Mouse (Mus musculus): ENCODE measurements around the gene Smpd2. TPM values are rescaled to one million over a fixed set of nuclear protein-coding genes. Genes with fewer than 3 reads are reported as not detected.

Smpd2 gene
- polyA plus RNA-seq, 1 experiment from 2014 or later: 62.9 TPM

DNA sequence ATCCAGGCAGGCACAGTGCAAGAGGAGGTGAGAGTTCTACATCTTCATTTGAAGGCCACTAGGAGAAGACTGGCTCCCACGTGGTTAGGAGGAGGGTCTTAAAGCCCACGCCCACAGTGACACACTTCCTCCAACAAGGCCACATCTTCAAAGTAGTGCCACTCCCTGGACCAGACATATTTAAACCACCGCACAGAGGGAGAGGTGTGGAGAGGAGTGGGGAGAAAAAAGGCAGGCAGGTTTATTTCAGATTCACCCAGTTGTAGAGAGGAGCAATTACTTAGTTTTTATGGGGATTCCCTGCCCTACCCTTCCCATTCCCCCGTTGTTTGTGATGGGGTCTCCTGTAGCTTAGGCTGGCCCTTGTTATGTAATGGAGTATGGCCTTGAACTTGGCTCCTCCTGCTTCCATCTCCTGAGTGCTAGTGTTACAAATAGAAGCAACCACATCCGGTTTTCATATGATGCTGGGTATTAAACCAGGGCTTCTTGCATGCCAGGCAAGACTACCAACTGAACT is 17.1 kb downstream of the Smpd2 start:
- ATAC-seq (ENCODE audit: low FRiP score, low read depth): no peak
- Histone ChIP-seq H3K9me3 (no peaks in the 10 kb centered on the region), H3K27ac (no peak overlapping the region), H3K4me2 (replicated peaks) (no peak overlapping the region), H3K4me1 (peaks cover 35% of the 10 kb centered on the region), H3K27me3 (no peaks in the 10 kb centered on the region), H3K36me3 (peaks cover 12% of the 10 kb centered on the region), H3K4me3 (no peak overlapping the region), H3K9ac (no peak overlapping the region)
- WGBS: 73% methylated on average over 5 of the region's 5 CpGs

DNA sequence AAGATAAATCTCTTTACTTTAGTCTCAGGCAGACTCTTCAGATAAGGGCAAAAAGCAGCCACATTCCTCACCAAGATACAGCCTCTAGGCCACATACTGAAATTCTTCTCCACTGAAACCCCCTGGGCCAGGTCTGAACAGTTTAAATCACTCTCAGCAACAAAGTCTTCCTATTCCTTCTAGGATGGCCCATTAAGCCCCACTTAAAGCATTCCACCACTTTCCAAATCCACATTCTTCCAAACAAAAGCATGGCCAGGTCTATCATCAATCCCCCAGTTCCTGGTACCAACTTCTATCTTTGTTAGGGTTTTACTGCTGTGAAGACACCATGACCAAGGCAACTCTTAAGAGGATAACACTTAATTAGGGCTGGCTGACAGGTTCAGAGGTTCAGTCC is 17.6 kb downstream of the Smpd2 start:
- no peak overlapping the region for H3K4me2 ChIP-seq (replicated peaks)
- ATAC-seq (ENCODE audit: low FRiP score, low read depth): no peak
- no peak overlapping the region for H3K27ac ChIP-seq

GRCm38 (mm10) chr10:41470693-41471092 is 19.5 kb downstream of the Smpd2 start:
- WGBS: 81% methylated on average over 3 of the region's 3 CpGs
- ATAC-seq (ENCODE audit: low FRiP score, low read depth): no peak
- Histone ChIP-seq H3K4me2 (replicated peaks) (no peak overlapping the region), H3K4me1 (peaks cover 17% of the 10 kb centered on the region), H3K27me3 (no peaks in the 10 kb centered on the region), H3K4me3 (no peak overlapping the region), H3K27ac (no peak overlapping the region), H3K9ac (no peak overlapping the region), H3K36me3 (peaks cover 23% of the 10 kb centered on the region), H3K9me3 (no peaks in the 10 kb centered on the region)

More for the DNA sequence above, 17.6 kb downstream of the Smpd2 start:
- Histone ChIP-seq H3K4me3 (no peak overlapping the region), H3K4me1 (peaks cover 30% of the 10 kb centered on the region), H3K9me3 (no peaks in the 10 kb centered on the region), H3K36me3 (peaks cover 13% of the 10 kb centered on the region), H3K27me3 (no peaks in the 10 kb centered on the region), H3K9ac (no peak overlapping the region)

- Histone ChIP-seq H3K27me3 (no peaks in the 10 kb centered on the region), H3K4me1 (no peaks in the 10 kb centered on the region), H3K36me3 (peaks cover 45% of the 10 kb centered on the region), H3K4me3 (no peak overlapping the region), H3K4me2 (replicated peaks) (no peak overlapping the region), H3K9me3 (no peaks in the 10 kb centered on the region), H3K9ac (no peak overlapping the region), H3K27ac (no peak overlapping the region)
- WGBS: 35% methylated on average over 6 of the region's 6 CpGs
- ATAC-seq (ENCODE audit: low FRiP score, low read depth): no peak
These were observed 22.8 kb downstream of the Smpd2 start for GRCm38 (mm10) chr10:41467325-41467724.

DNA sequence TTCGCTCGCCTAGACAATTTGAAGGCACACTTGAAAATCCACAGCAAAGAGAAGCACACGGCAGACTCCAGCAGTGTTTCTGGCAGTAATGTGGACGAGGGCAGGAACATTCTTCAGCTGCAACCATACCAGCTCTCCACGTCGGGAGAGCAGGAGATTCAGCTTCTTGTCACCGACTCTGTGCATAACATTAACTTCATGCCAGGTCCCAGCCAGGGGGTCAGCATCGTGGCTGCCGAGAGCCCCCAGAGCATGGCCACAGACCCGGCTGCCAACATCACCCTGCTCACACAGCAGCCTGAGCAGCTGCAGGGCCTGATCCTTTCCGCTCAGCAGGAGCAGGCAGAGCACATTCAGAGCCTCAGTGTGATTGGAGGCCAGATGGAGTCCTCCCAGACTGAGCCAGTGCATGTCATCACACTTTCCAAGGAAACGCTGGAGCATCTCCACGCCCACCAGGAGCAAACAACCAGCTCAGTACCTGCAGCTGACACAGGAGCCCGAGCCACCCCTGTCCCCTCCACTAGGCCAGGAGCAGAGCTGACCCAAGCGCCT is 25.7 kb downstream of the Smpd2 start:
- WGBS: 57% methylated on average over 15 of the region's 15 CpGs
- peaks cover 64% of the 10 kb centered on the region for H3K36me3 ChIP-seq

GRCm38 (mm10) chr10:41461057-41461722 is 29.0 kb downstream of the Smpd2 start:
- no peaks in the 10 kb centered on the region for H3K4me1 ChIP-seq
- no peak overlapping the region for H3K4me3 ChIP-seq
- H3K27ac ChIP-seq: no peak overlapping the region
- 80% methylated on average over 3 of the region's 3 CpGs for WGBS
- H3K27me3 ChIP-seq: no peaks in the 10 kb centered on the region
- H3K4me2 ChIP-seq (replicated peaks): no peak overlapping the region
- H3K9me3 ChIP-seq: no peaks in the 10 kb centered on the region
- no peak overlapping the region for H3K9ac ChIP-seq
- peaks cover 65% of the 10 kb centered on the region for H3K36me3 ChIP-seq
- no peak for ATAC-seq (ENCODE audit: low FRiP score, low read depth)

More for the DNA sequence above, 25.7 kb downstream of the Smpd2 start:
- no peaks in the 10 kb centered on the region for H3K27me3 ChIP-seq
- H3K4me1 ChIP-seq: no peaks in the 10 kb centered on the region
- no peak overlapping the region for H3K27ac ChIP-seq
- H3K4me2 ChIP-seq (replicated peaks): no peak overlapping the region
- no peak for ATAC-seq (ENCODE audit: low FRiP score, low read depth)
- no peaks in the 10 kb centered on the region for H3K9me3 ChIP-seq
- no peak overlapping the region for H3K9ac ChIP-seq
- no peak overlapping the region for H3K4me3 ChIP-seq

DNA sequence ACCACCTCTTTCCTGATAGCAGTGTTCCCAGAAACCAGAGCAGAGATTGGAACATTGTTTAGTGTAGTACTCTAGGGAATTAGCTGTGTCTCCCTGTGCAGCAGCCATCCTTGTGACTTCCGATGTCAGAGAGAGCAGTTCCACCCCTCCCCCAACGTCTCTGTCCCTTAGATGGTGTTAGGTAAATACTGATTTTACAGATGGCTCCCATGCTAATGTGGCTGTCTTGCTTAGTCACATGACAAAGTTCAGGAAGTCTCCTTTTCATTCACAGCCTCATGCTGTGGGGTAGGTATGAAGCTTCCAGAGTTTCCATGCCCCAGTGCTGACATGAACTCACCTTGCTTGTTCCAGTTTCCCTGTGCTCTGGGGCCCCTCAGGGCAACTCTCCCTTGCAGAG is 29.7 kb downstream of the Smpd2 start:
- H3K27ac ChIP-seq: no peak overlapping the region
- no peak overlapping the region for H3K9ac ChIP-seq
- 28% methylated on average over 2 of the region's 2 CpGs for WGBS
- H3K4me2 ChIP-seq (replicated peaks): no peak overlapping the region
- H3K4me3 ChIP-seq: no peak overlapping the region
- peaks cover 68% of the 10 kb centered on the region for H3K36me3 ChIP-seq
- H3K27me3 ChIP-seq: no peaks in the 10 kb centered on the region
- no peaks in the 10 kb centered on the region for H3K9me3 ChIP-seq
- no peaks in the 10 kb centered on the region for H3K4me1 ChIP-seq
- ATAC-seq (ENCODE audit: low FRiP score, low read depth): no peak

DNA sequence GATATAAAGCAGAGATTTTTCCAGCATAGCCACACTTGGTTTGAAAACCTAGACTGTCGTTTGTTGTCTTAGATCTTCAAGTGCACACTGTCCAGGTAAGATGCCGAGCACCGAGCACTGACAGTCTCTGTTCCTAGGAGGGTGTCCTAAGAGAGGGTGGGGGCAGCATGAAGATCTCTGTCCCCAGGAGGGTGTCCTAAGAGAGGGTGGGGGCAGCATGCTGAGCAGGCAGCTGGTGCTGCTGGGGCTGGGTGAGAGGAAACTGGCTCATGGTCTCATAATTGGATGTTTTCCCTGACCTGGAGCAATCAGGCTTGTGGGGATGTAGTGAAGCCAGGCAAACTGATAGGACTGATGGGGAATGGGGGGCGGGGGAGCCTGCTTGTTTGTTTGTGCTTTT is 30.2 kb downstream of the Smpd2 start:
- WGBS: 80% methylated on average over 4 of the region's 4 CpGs
- H3K9me3 ChIP-seq: no peaks in the 10 kb centered on the region
- H3K4me3 ChIP-seq: no peak overlapping the region
- no peak for ATAC-seq (ENCODE audit: low FRiP score, low read depth)
- H3K4me2 ChIP-seq (replicated peaks): no peak overlapping the region
- H3K36me3 ChIP-seq: peaks cover 71% of the 10 kb centered on the region
- H3K9ac ChIP-seq: no peak overlapping the region
- H3K27ac ChIP-seq: no peak overlapping the region
- H3K4me1 ChIP-seq: no peaks in the 10 kb centered on the region
- H3K27me3 ChIP-seq: no peaks in the 10 kb centered on the region

DNA sequence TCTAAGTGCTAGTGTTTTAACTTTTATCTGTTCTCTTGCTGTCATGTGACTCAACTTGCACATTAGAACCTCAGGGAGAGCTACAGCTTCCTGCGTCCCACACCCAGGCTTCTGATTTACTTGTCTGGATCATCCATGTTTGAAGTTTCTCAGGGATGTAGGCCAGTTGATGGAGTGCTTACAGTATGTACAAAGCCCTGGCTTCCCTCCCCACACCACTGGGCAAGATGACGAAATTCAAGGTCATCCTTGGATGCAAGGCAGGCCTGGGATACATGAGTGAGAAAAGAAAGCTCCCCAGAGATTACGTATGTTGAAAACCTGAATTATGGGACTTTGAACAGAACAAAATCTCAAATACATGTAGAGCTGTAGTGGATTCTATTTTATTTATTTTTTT is 37.4 kb downstream of the Smpd2 start:
- no peak for ATAC-seq (ENCODE audit: low FRiP score, low read depth)
- no peak overlapping the region for H3K4me2 ChIP-seq (replicated peaks)
- 94% methylated on average over 3 of the region's 3 CpGs for WGBS
- peaks cover 12% of the 10 kb centered on the region for H3K4me1 ChIP-seq
- H3K27ac ChIP-seq: no peak overlapping the region
- no peaks in the 10 kb centered on the region for H3K27me3 ChIP-seq
- H3K9ac ChIP-seq: no peak overlapping the region
- H3K4me3 ChIP-seq: no peak overlapping the region
- H3K9me3 ChIP-seq: no peaks in the 10 kb centered on the region
- H3K36me3 ChIP-seq: peaks cover 54% of the 10 kb centered on the region

DNA sequence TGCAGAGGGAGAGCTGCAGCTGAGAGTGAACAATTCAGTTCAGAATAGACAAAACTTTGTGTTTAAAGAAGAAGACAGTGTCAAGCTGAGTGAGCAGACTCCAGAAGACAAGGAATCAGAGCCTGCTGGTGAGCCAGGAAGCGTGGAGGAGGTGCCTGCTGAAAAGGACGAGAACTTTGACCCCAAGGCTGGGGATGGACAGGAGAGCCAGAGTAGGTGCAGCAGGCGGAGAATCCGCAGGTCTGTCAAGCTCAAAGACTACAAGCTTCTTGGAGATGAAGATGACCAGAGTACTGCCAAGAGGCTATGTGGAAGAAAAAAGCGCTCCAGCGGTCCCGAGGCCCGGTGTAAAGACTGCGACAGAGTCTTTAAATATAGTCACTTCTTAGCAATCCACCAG is 38.5 kb downstream of the Smpd2 start:
- no peak for ATAC-seq (ENCODE audit: low FRiP score, low read depth)
- 93% methylated on average over 9 of the region's 9 CpGs for WGBS
- H3K9me3 ChIP-seq: no peaks in the 10 kb centered on the region
- H3K9ac ChIP-seq: no peak overlapping the region
- H3K4me3 ChIP-seq: no peak overlapping the region
- no peak overlapping the region for H3K27ac ChIP-seq
- peaks cover 12% of the 10 kb centered on the region for H3K4me1 ChIP-seq
- peak overlapping the region; percentile 77 for H3K4me2 ChIP-seq (replicated peaks)
- peaks cover 52% of the 10 kb centered on the region for H3K36me3 ChIP-seq
- H3K27me3 ChIP-seq: no peaks in the 10 kb centered on the region

GRCm38 (mm10) chr10:41450780-41451522 is 39.2 kb downstream of the Smpd2 start:
- no peaks in the 10 kb centered on the region for H3K27me3 ChIP-seq
- H3K4me3 ChIP-seq: peak overlapping the region; percentile 83
- no peaks in the 10 kb centered on the region for H3K9me3 ChIP-seq
- peak overlapping the region; percentile 77 for H3K9ac ChIP-seq
- peaks cover 45% of the 10 kb centered on the region for H3K36me3 ChIP-seq
- 0 out of 2 replicates have a peak, but pooled peaks have one; percentile 6 for ATAC-seq (ENCODE audit: low FRiP score, low read depth)
- WGBS: 53% methylated on average over 18 of the region's 18 CpGs
- peak overlapping the region; percentile 77 for H3K4me2 ChIP-seq (replicated peaks)
- H3K27ac ChIP-seq: no peak overlapping the region
- peaks cover 12% of the 10 kb centered on the region for H3K4me1 ChIP-seq

DNA sequence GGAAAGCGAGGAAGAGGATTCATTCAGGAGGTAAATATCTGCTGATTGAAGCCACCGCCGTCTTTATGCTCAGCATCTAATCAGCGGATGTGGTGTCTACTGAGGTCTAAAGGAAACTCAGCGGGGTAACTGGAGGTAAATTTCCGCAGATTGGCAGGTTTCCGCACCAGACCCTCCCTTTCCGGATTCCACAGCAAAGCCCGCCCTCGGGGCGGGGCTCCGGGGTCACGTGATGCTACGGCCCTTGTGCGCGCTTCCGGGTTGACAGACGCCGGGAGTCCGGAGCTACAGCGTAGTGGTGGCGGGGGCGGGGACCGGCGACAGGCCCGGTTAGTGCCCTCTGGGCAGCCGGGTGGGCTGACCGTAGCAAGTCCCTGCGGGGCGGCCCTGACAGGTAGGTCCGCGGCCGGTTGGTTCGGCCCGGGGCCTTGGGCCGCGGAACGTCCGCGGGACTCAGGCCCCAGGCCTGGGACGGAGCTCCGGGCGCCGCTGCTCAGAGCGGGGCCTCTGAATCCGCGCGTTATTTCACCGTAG is 40.0 kb downstream of the Smpd2 start, which contains the start of gene Zbtb24:
TSS of gene Zbtb24 (plus strand) at position 247 of the 534 bp plus-strand sequence.
- Histone ChIP-seq H3K9ac (peak within 1 kb of the TSS; percentile 77), H3K4me2 (replicated peaks) (peak within 1 kb of the TSS; percentile 77), H3K4me1 (peaks cover 12% of the 10 kb centered on the region), H3K9me3 (no peaks in the 10 kb centered on the region), H3K4me3 (peak within 1 kb of the TSS; percentile 83), H3K27me3 (no peaks in the 10 kb centered on the region), H3K36me3 (peaks cover 37% of the 10 kb centered on the region), H3K27ac (peak within 1 kb of the TSS; percentile 45)
- WGBS: under 1% methylated on average over 48 of the region's 49 CpGs
- ATAC-seq (ENCODE audit: low FRiP score, low read depth): peak; percentile 91

Data from limb, embryonic 13.5 days (tissue).